Mouse (Mus musculus) cortical plate, adult 2 months (tissue): ENCODE results near the gene Fam184b.

Experiments used
- CTCF ChIP-seq: fragments of 200-500 bp; IDR thresholded peaks from 2 replicates; pipeline ENCODE4 v1.5.1; 2011; ENCODE audit warnings: mild to moderate bottlenecking, control low read depth, low read length; ENCODE audit not compliant: insufficient read depth; ENCODE audit errors: extremely low read depth
- POLR2A ChIP-seq: fragments of 200-500 bp; IDR thresholded peaks from 2 replicates; pipeline ENCODE4 v1.6.1; 2011; ENCODE audit warnings: mild to moderate bottlenecking, low read length, control low read depth; ENCODE audit not compliant: insufficient read depth; ENCODE audit errors: extremely low read depth

- no peak for TF ChIP-seq POLR2A
- no peak for TF ChIP-seq CTCF
These were observed 62.7 kb downstream of the Fam184b start for GRCm38 (mm10) chr5:45576716-45577115.
